Mouse (Mus musculus) limb, embryonic 15.5 days (tissue): ENCODE data around the gene Limch1. TPM values are rescaled to one million over a fixed set of nuclear protein-coding genes. Genes with fewer than 3 reads are reported as not detected.

Experiments
- ATAC-seq: fragments of 200-750 bp; cut with Nextera tagmentation; 2 replicates; pipeline ENCODE4 v1.8.0; 2017; ENCODE audit warnings: low read depth, moderate TSS enrichment; ENCODE audit not compliant: insufficient number of reproducible peaks, low FRiP score, low TSS enrichment
- H3K27ac ChIP-seq: fragments of 300-500 bp; sonication (generic); 2 replicates; pipeline ENCODE4 v1.5.1; 2015; ENCODE audit warnings: moderate library complexity, mild to moderate bottlenecking, inconsistent platforms
- H3K27me3 ChIP-seq: fragments of 300-500 bp; sonication (generic); 2 replicates; pipeline ENCODE4 v1.6.1; 2015; ENCODE audit warnings: inconsistent platforms
- H3K36me3 ChIP-seq: fragments of 300-500 bp; sonication (generic); 2 replicates; pipeline ENCODE4 v1.6.1; 2015; ENCODE audit warnings: inconsistent platforms
- H3K4me1 ChIP-seq: fragments of 300-500 bp; sonication (generic); 2 replicates; pipeline ENCODE4 v1.6.1; 2015; ENCODE audit warnings: inconsistent platforms
- H3K4me2 ChIP-seq: fragments of 300-500 bp; sonication (generic); 2 replicates; pipeline ENCODE4 v1.6.1; 2015; ENCODE audit warnings: mild to moderate bottlenecking, inconsistent platforms
- H3K4me3 ChIP-seq: fragments of 300-500 bp; sonication (generic); 2 replicates; pipeline ENCODE4 v1.5.1; 2015; ENCODE audit warnings: mild to moderate bottlenecking, inconsistent platforms
- H3K9ac ChIP-seq: fragments of 300-500 bp; sonication (generic); 2 replicates; pipeline ENCODE4 v1.6.1; 2015; ENCODE audit warnings: inconsistent platforms
- H3K9me3 ChIP-seq: fragments of 300-500 bp; sonication (generic); 2 replicates; pipeline ENCODE4 v1.6.1; 2016; ENCODE audit warnings: inconsistent platforms
- whole genome bisulfite sequencing: fragments of 180-500 bp; shearing (Covaris S2); methylation state at CpG from one replicate; pipeline ENCODE4 v1.1.7; 2015; 5-methylcytosine and 5-hydroxymethylcytosine counted together
- polyA plus RNA-seq: library from polyadenylated mRNA; unstranded; fragments of >200 nt; fragmentation: Nextera tagmentation; extraction: Ambion mirVana; gene quantifications from 2 replicates; pipeline ENCODE4 v1.2.1, GENCODE M21; 2015

The Limch1 gene
- polyA plus RNA-seq, 1 experiment from 2014 or later: 71.8 TPM

DNA sequence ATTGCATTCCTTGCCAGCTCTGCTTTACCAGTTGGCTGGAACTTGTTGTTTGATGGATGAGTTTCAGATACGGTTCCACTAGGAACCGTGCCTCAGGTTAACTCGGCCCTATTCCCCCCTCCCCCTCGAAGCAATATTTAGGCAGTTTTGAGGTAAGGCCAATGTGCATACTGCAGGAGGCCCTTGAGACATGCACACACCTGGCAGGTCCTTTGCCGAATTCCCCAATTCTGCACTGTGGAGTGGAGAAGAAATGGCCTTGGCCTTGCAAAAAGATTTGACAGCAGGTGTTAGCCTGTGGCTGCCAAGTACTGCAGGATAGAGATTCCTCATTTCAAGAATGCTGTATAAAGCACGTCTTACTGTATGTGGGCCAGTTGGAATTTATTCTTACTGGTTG, 45.5 kb downstream of the Limch1 start:
- H3K4me2 ChIP-seq: no peak overlapping the region
- no peak overlapping the region for H3K9ac ChIP-seq
- no peak for ATAC-seq
- H3K9me3 ChIP-seq: no peaks in the 10 kb centered on the region
- WGBS: 34% methylated on average over 6 of the region's 6 CpGs
- peaks cover 26% of the 10 kb centered on the region for H3K4me1 ChIP-seq
- no peaks in the 10 kb centered on the region for H3K27me3 ChIP-seq
- no peak overlapping the region for H3K4me3 ChIP-seq
- H3K36me3 ChIP-seq: no peaks in the 10 kb centered on the region
- no peak overlapping the region for H3K27ac ChIP-seq

GRCm38 (mm10) chr5:66793251-66793650, 47.6 kb downstream of the Limch1 start:
- ATAC-seq: peak; percentile 84
- Histone ChIP-seq H3K27me3 (no peaks in the 10 kb centered on the region), H3K27ac (no peak overlapping the region; the same call in 1 of the 2 replicates), H3K9me3 (no peaks in the 10 kb centered on the region), H3K4me1 (peaks cover 35% of the 10 kb centered on the region), H3K4me3 (no peak overlapping the region), H3K36me3 (no peaks in the 10 kb centered on the region), H3K4me2 (no peak overlapping the region), H3K9ac (no peak overlapping the region)
- 36% methylated on average over 3 of the region's 3 CpGs for WGBS

DNA sequence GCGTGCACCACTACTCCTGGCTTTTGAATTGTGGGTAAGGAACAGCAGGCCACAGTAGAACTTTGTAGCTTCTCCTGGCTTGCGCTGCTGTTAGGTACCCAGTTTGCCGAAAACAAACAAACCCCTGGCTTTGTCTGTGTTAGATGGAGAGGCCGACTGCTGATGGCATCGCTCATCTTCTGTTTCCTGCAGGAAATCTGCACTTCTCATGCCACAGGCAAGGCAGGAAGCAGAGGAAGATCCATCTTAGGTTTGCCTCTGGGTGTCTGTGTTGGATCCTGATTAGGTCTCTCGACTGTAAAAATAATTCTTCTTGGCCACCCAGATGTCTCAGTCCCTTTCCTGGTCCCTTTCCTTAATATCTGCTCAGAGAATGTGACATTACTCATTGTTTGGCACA, 51.7 kb downstream of the Limch1 start:
- 76% methylated on average over 6 of the region's 6 CpGs for WGBS
- H3K4me1 ChIP-seq: peaks cover 46% of the 10 kb centered on the region
- H3K36me3 ChIP-seq: no peaks in the 10 kb centered on the region
- no peak overlapping the region for H3K4me3 ChIP-seq
- H3K4me2 ChIP-seq: no peak overlapping the region
- no peak overlapping the region for H3K9ac ChIP-seq
- no peak overlapping the region for H3K27ac ChIP-seq
- no peaks in the 10 kb centered on the region for H3K27me3 ChIP-seq
- H3K9me3 ChIP-seq: no peaks in the 10 kb centered on the region
- no peak for ATAC-seq

DNA sequence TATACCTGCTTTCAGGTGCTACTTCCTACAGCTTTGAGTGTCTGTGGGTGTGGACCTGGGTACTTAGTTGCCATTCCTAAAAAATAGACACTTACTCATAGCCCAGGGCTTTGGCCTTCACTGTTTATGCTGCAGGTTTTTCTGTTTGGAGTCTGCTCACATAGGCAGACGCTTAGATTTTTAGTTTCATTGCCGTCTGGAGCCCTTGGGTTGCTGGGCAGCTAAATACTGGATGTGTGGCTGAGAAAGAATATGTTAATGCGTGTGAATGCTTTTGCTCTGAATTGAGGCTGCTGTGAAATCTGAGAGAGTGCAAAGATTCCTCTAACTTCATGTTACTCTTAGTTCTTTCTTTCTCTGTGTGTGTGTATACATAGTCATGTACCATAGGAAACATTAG, 52.5 kb downstream of the Limch1 start:
- ATAC-seq: no peak
- peaks cover 40% of the 10 kb centered on the region for H3K4me1 ChIP-seq

GRCm38 (mm10) chr5:66798591-66799003, 53.0 kb downstream of the Limch1 start:
- peak overlapping the region; percentile 38; the same call in 1 of the 2 replicates for H3K27ac ChIP-seq

More for the DNA sequence above, 52.5 kb downstream of the Limch1 start:
- Histone ChIP-seq H3K9ac (no peak overlapping the region), H3K4me3 (no peak overlapping the region), H3K36me3 (no peaks in the 10 kb centered on the region), H3K9me3 (no peaks in the 10 kb centered on the region), H3K27me3 (no peaks in the 10 kb centered on the region), H3K4me2 (no peak overlapping the region), H3K27ac (peak overlapping the region; percentile 38)
- WGBS: 28% methylated on average over 3 of the region's 3 CpGs

DNA sequence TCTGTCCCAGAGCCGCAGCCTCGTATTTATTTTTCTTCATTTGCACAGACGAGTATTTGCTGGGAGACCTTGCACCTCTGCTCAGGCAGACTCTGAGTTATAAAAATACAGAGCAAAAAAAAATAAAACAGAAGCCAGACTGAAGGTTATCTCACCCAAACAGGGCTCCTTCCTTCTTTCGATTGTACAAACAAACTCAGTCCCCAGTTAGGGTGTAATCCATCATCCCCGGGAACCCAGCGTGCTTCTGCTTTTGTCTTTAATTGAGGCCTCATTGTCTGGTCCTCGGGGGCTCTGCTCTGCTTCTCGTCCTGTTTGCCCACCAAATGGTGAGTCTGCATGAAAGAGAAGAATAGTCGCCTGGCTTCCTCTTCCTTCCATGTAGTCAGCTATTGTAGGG, 54.6 kb downstream of the Limch1 start:
- H3K4me1 ChIP-seq: peaks cover 34% of the 10 kb centered on the region
- 29% methylated on average over 9 of the region's 9 CpGs for WGBS
- no peaks in the 10 kb centered on the region for H3K36me3 ChIP-seq
- no peak for ATAC-seq
- no peaks in the 10 kb centered on the region for H3K9me3 ChIP-seq
- no peak overlapping the region for H3K27ac ChIP-seq
- H3K4me3 ChIP-seq: no peak overlapping the region
- H3K27me3 ChIP-seq: no peaks in the 10 kb centered on the region
- no peak overlapping the region for H3K9ac ChIP-seq
- H3K4me2 ChIP-seq: no peak overlapping the region

More at GRCm38 (mm10) chr5:66798591-66799003, 53.0 kb downstream of the Limch1 start:
- 23% methylated on average over 8 of the region's 8 CpGs for WGBS
- Histone ChIP-seq H3K36me3 (no peaks in the 10 kb centered on the region), H3K4me2 (no peak overlapping the region), H3K9ac (no peak overlapping the region), H3K4me1 (peaks cover 36% of the 10 kb centered on the region), H3K4me3 (no peak overlapping the region), H3K27me3 (no peaks in the 10 kb centered on the region), H3K9me3 (no peaks in the 10 kb centered on the region)
- no peak for ATAC-seq

DNA sequence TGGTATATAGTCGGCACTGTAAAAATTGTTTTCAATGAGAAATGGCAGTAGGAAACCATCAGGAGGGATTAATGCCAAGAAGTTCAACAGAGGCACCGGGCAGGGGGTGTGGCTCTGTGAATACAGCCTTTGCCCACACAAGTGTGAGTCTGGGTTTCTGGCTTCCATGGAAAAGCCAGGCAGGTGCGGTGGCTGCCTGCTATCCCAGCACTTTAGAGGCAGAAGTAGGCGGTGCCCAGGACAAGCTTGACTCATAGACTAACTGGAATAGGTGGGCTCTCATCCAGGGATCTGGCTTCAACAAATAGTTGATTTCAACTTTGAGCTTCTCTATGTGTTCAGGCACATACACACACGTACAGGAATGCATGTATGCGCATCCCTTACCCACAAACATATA, 55.4 kb downstream of the Limch1 start:
- no peak overlapping the region for H3K4me3 ChIP-seq
- H3K9ac ChIP-seq: no peak overlapping the region
- H3K27ac ChIP-seq: no peak overlapping the region
- H3K9me3 ChIP-seq: no peaks in the 10 kb centered on the region
- no peak overlapping the region for H3K4me2 ChIP-seq
- no peaks in the 10 kb centered on the region for H3K27me3 ChIP-seq
- H3K4me1 ChIP-seq: peaks cover 34% of the 10 kb centered on the region
- no peak for ATAC-seq
- WGBS: 73% methylated on average over 6 of the region's 6 CpGs
- H3K36me3 ChIP-seq: no peaks in the 10 kb centered on the region

- 53% methylated on average over 10 of the region's 10 CpGs for WGBS
- Histone ChIP-seq H3K9me3 (no peaks in the 10 kb centered on the region), H3K27me3 (no peaks in the 10 kb centered on the region), H3K9ac (no peak overlapping the region), H3K27ac (no peak overlapping the region), H3K4me2 (no peak overlapping the region), H3K4me1 (peaks cover 33% of the 10 kb centered on the region), H3K4me3 (no peak overlapping the region), H3K36me3 (no peaks in the 10 kb centered on the region)
- no peak for ATAC-seq
Measured at GRCm38 (mm10) chr5:66802196-66802595, 56.6 kb downstream of the Limch1 start.

DNA sequence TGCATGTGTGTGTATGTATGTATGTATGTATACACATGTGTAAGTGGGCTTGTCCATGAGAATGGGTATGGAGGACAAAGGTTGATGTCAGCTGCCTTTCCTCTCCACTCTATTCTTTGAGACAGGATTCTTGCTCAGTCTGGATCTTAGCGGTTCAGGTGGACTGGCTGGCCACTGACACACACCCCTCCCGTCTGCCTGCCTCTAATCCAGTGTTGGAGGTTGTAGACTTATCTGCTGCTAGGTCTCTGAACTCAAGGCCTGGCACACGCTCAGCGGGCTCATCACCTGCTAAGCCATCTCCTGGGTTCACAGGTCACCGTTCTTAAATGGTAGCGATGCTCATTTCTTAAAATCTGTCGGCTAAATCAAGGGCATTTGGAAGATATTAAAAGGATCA, 60.7 kb downstream of the Limch1 start:
- 86% methylated on average over 7 of the region's 7 CpGs for WGBS
- ATAC-seq: no peak
- H3K27ac ChIP-seq: no peak overlapping the region
- no peak overlapping the region for H3K9ac ChIP-seq
- no peaks in the 10 kb centered on the region for H3K36me3 ChIP-seq
- no peaks in the 10 kb centered on the region for H3K27me3 ChIP-seq
- no peak overlapping the region for H3K4me2 ChIP-seq
- peaks cover 13% of the 10 kb centered on the region; the same call in 1 of the 2 replicates for H3K4me1 ChIP-seq
- no peak overlapping the region for H3K4me3 ChIP-seq
- no peaks in the 10 kb centered on the region for H3K9me3 ChIP-seq

DNA sequence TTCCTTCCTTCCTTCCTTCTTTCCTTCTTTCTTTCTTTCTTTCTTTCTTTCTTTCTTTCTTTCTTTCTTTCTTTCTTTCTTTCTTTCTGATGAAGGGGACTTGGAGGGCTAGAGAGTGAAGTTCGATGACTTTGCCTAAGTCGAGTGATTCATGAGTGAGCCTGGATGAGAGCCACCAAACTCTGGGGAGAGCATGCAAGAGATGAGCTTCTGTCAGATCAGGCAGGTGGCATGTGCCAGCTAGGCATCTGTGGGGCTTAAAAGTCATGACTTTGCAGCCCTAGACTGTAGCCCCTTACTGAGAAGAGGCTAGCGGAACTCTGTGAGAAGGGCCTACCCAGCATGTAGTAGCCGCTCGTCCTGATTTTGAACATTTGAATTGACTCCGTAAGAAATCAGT, 62.1 kb downstream of the Limch1 start:
- no peak overlapping the region for H3K4me2 ChIP-seq
- H3K36me3 ChIP-seq: no peaks in the 10 kb centered on the region
- no peak overlapping the region for H3K27ac ChIP-seq
- no peak for ATAC-seq
- no peak overlapping the region for H3K9ac ChIP-seq
- H3K4me1 ChIP-seq: 0 out of 2 replicates have a peak, but pooled peaks cover 8% of the 10 kb centered on the region
- no peaks in the 10 kb centered on the region for H3K27me3 ChIP-seq
- 84% methylated on average over 6 of the region's 6 CpGs for WGBS
- no peak overlapping the region for H3K4me3 ChIP-seq
- H3K9me3 ChIP-seq: no peaks in the 10 kb centered on the region

GRCm38 (mm10) chr5:66809016-66809570, 63.5 kb downstream of the Limch1 start:
- Histone ChIP-seq H3K4me1 (0 out of 2 replicates have a peak, but pooled peaks cover 8% of the 10 kb centered on the region), H3K36me3 (no peaks in the 10 kb centered on the region), H3K27me3 (no peaks in the 10 kb centered on the region), H3K9me3 (no peaks in the 10 kb centered on the region), H3K27ac (0 out of 2 replicates have a peak overlapping the region, but pooled peaks have one; percentile 33), H3K4me2 (no peak overlapping the region), H3K4me3 (no peak overlapping the region), H3K9ac (no peak overlapping the region)
- WGBS: 69% methylated on average over 9 of the region's 9 CpGs
- no peak for ATAC-seq

GRCm38 (mm10) chr5:66810396-66810795, 64.8 kb downstream of the Limch1 start:
- no peak overlapping the region for H3K4me3 ChIP-seq
- no peak overlapping the region for H3K27ac ChIP-seq
- H3K4me1 ChIP-seq: 0 out of 2 replicates have a peak, but pooled peaks cover 8% of the 10 kb centered on the region
- no peaks in the 10 kb centered on the region for H3K36me3 ChIP-seq
- H3K27me3 ChIP-seq: no peaks in the 10 kb centered on the region
- H3K9ac ChIP-seq: no peak overlapping the region
- ATAC-seq: no peak
- H3K4me2 ChIP-seq: no peak overlapping the region
- no peaks in the 10 kb centered on the region for H3K9me3 ChIP-seq
- WGBS: 59% methylated on average over 2 of the region's 2 CpGs

- Histone ChIP-seq H3K27me3 (no peaks in the 10 kb centered on the region), H3K4me3 (no peak overlapping the region), H3K36me3 (no peaks in the 10 kb centered on the region), H3K9me3 (no peaks in the 10 kb centered on the region), H3K9ac (no peak overlapping the region), H3K4me1 (0 out of 2 replicates have a peak, but pooled peaks cover 7% of the 10 kb centered on the region), H3K4me2 (no peak overlapping the region), H3K27ac (no peak overlapping the region)
- 90% methylated on average over 3 of the region's 3 CpGs for WGBS
- ATAC-seq: no peak
Measured at GRCm38 (mm10) chr5:66814674-66815073, 69.0 kb downstream of the Limch1 start.
